Mouse (Mus musculus): ENCODE measurements around the gene Lyl1.

DNA sequence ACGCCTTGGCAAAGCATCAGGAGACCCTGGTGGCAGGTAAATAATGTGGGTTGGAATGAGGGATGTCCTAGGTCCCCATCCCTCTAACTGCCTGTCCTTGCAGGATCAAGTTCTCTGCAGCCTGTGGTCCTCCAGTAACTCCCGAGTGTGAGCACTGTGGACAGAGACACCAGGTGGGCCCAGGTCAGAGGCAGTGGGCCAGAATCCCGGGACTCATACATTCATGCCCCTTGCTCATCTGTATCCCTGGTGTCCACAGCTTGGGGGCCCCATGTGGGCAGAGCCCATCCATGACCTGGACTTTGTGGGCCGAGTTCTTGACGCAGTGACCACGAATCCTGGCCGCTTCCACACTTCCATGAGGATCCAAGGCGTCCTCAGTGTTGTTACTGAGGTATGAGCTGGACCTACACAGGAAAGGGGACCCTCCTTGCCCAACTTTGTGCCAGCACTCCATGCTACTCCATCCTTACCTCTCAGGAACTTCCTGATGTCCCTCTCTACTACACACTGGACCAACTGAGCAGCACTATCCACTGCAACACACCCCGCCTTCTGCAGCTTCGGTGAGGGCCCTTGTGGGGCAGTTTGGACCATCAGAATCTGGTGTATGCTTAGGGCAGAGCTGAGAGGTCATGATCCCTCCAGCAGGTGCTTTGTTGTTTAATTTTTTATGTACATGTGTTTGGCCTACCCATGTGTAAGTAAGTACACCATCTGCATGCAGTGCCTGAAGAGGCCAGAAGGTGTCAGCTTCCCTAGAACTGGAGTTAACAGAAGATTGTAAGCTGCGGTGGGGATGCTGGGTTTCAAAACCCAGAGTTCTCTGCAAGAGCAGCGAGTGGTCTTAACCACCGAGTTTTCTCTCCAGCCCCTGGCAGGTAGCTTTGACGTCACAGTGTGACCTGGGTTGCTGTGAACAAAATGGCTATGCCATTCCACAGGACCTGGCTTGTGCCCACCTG is 3.8 kb upstream of the Lyl1 start:
- TF ChIP-seq POLR2A (IDR thresholded peaks at IDR 0.05; ENCODE audit: insufficient read depth, low read length) (no peak), CTCF (IDR thresholded peaks at IDR 0.05; ENCODE audit: low read depth, low read length) (no peak)

Data from ES-Bruce4 (cell line).